Mouse (Mus musculus): Measurements from ENCODE around the gene Tcf12. TPM values are rescaled to one million over a fixed set of nuclear protein-coding genes. Genes with fewer than 3 reads are reported as not detected.
A peak's percentile ranks its signal among the peaks of the same experiment; 100 is the strongest.

Gene Tcf12
- polyA plus RNA-seq, 1 experiment from 2014 or later, result 64.8 TPM

DNA sequence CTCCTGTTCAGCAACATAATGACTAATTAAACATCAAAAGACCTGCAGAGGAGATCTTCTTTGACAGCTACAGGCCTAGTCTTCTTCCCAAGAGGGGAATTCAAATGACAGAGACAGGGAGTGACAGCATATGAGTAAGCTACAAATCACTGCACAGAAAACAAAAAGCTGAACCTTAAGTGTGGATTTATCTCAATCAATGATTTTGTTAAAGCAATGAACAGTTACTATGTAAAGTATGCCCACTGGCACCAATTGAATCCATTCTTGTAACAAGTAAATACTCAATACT is 195.1 kb downstream of the Tcf12 start:
- no peak overlapping the region for H3K27ac ChIP-seq
- H3K36me3 ChIP-seq, result peaks cover 5% of the 10 kb centered on the region
- DNase-seq (ENCODE audit: low spot score), result no peak
- no peaks in the 10 kb centered on the region for H3K4me1 ChIP-seq
- no peak overlapping the region for H3K4me3 ChIP-seq
- no peaks in the 10 kb centered on the region for H3K9me3 ChIP-seq
- H3K27me3 ChIP-seq (ENCODE audit: insufficient read depth, poor library complexity, severe bottlenecking), result no peaks in the 10 kb centered on the region

DNA sequence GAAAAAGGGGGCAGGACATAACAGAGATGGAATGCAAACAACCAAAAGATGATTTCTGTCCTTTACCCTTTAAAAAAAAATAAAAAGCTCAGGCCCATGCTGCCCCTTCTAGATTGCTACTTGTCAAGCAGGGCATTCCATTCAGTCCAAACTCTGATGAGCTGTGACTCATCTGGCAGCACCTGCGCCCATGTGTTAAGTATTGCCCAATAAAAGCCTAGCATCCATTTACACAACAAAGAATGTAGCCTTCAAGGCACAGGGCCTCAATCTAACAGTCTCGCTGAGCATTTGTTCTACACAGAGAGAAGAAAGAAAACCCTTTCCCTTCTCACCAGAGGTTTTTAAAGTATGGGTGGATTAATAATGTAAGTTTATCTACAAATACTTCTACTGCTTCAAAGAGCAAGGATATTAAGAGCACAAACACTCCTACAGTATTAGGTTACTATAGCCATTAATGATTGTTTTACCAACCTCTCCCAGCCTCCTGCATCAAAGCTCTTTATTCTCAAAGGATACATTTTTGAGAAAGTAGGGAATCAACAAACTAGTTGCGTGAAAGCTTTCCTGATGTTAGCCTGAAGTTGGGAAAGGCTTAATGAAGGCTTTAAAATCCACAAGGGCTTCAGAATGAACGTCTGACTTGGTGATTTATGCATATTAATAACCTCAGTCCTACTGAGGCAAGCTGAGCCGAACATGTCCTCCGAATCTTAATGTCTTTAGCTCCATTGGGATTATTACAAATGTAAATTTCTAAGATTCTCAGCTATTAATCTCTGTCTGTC is 195.6 kb downstream of the Tcf12 start:
- Histone ChIP-seq H3K36me3 (no peaks in the 10 kb centered on the region), H3K27ac (no peak overlapping the region), H3K4me1 (no peaks in the 10 kb centered on the region), H3K4me3 (no peak overlapping the region), H3K27me3 (ENCODE audit: insufficient read depth, poor library complexity, severe bottlenecking) (no peaks in the 10 kb centered on the region), H3K9me3 (no peaks in the 10 kb centered on the region)
- whole genome bisulfite sequencing, result 77% methylated on average over 6 of the region's 6 CpGs
- no peak for DNase-seq (ENCODE audit: low spot score)

DNA sequence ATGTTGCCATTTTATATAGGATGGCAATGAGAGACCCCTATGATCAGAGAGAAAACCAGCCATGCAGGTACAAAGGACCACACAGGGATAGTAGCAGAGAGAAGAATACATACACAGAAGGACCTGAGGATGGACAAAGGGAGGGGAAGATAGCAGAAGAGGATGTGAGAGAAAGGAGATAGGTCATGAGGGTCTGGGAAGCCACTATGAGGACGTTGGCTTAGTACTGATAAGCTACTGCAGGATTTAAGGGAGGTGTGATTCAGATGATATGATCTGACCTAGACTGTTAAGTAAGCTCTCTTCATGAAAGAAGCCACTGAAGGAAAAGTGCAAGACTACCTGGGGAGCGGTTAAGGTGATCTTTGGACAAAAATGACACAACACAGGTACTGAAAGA is 205.1 kb downstream of the Tcf12 start:
- H3K27ac ChIP-seq, result no peak overlapping the region
- no peaks in the 10 kb centered on the region for H3K27me3 ChIP-seq (ENCODE audit: insufficient read depth, poor library complexity, severe bottlenecking)
- H3K4me1 ChIP-seq, result no peaks in the 10 kb centered on the region
- H3K36me3 ChIP-seq, result peaks cover 13% of the 10 kb centered on the region
- no peak overlapping the region for H3K4me3 ChIP-seq
- no peak for DNase-seq (ENCODE audit: low spot score)
- no peaks in the 10 kb centered on the region for H3K9me3 ChIP-seq
- 54% methylated on average over 2 of the region's 2 CpGs for WGBS

DNA sequence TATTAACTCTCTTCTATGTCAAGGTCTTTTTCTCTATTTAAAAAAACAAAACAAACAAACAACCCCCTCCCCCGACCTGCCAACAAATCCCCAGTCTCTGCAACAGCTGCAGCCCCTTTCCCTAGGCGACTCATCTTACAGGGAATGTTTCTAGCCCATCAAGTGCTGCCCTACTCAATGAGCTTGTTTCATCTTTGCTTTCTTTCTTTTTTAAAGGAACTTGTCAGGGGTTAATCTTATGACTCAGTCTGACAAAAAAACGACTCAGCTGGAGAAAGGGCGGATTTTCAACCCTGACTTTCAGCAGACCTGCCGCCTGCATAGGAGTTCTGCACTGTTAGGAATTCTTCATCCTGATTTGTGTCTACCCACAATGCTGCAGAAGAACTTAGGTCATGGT is 212.8 kb downstream of the Tcf12 start:
- DNase-seq (ENCODE audit: low spot score), result no peak

DNA sequence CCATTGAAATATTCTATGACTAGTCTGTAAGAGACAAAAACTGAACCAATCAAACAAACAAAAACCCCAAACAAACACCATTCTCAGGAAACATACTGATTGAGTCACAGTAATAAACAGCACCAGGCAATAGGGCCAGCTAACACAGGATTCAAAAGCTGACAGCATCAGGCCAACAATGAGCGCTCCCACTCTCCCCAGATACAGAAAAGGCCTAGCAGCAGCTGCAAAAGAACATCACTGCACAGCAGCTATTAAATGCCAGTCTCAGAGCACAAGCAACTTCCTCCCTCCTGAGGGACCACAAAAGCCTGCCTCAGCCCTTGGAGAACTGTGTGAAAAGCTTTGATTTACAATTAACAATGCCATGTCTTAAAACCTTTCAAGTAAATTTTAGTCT is 214.3 kb downstream of the Tcf12 start:
- Histone ChIP-seq H3K4me3 (no peak overlapping the region), H3K36me3 (0 out of 2 replicates have a peak, but pooled peaks cover under 1% of the 10 kb centered on the region)

More for the DNA sequence above, 212.8 kb downstream of the Tcf12 start:
- 40% methylated on average over 5 of the region's 5 CpGs for WGBS
- H3K27ac ChIP-seq, result no peak overlapping the region; the same call in 1 of the 2 replicates
- H3K27me3 ChIP-seq (ENCODE audit: insufficient read depth, poor library complexity, severe bottlenecking), result no peaks in the 10 kb centered on the region
- 0 out of 2 replicates have a peak, but pooled peaks cover 2% of the 10 kb centered on the region for H3K36me3 ChIP-seq
- H3K9me3 ChIP-seq, result no peaks in the 10 kb centered on the region
- H3K4me3 ChIP-seq, result no peak overlapping the region
- H3K4me1 ChIP-seq, result peaks cover 2% of the 10 kb centered on the region

DNA sequence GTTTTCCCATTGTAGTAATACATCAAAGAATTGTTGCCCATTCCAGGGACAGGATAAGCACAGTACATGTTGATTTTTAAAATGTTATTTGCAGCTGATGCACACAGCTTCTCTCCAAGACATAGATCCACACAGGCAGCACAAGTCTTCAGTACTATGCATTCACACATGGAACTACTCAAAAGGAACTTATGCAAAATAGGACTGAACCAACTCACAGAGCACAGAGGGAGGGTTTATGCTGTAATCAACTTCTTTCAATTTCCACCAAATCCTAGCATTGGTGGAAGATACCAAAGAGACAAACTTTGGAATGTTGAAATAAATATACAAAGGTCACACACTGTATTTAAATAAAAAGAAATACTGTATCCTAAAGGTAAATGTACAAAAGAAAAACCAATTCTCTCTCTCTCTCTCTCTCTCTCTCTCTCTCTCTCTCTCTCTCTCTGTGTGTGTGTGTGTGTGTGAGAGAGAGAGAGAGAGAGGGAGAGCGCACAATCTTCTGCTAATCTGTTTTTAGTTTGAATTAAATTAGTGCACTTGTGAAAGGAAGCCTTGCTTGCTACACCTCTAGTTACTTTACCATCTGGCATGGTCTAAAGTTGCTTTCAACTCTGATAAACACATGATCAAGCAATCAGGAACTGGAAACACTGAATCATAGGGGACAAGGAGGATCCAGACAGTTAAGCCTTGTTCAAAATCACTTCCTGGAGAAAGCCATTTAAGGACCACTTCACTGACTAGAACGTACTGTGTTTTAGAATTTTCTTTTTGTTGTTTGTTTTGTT is 215.5 kb downstream of the Tcf12 start:
- Histone ChIP-seq H3K27me3 (ENCODE audit: insufficient read depth, poor library complexity, severe bottlenecking) (no peaks in the 10 kb centered on the region), H3K4me3 (peak overlapping the region; percentile 40), H3K27ac (peak overlapping the region; percentile 38; the same call in 1 of the 2 replicates), H3K36me3 (no peaks in the 10 kb centered on the region), H3K4me1 (peaks cover 2% of the 10 kb centered on the region), H3K9me3 (no peaks in the 10 kb centered on the region)
- no peak for DNase-seq (ENCODE audit: low spot score)
- WGBS, result 48% methylated on average over 2 of the region's 2 CpGs

More for the DNA sequence above, 214.3 kb downstream of the Tcf12 start:
- Histone ChIP-seq H3K4me1 (peaks cover 2% of the 10 kb centered on the region), H3K27ac (0 out of 2 replicates have a peak overlapping the region, but pooled peaks have one; percentile 32), H3K9me3 (no peaks in the 10 kb centered on the region), H3K27me3 (ENCODE audit: insufficient read depth, poor library complexity, severe bottlenecking) (no peaks in the 10 kb centered on the region)
- no peak for DNase-seq (ENCODE audit: low spot score)
- 57% methylated on average over 1 of the region's 1 CpGs for WGBS

DNA sequence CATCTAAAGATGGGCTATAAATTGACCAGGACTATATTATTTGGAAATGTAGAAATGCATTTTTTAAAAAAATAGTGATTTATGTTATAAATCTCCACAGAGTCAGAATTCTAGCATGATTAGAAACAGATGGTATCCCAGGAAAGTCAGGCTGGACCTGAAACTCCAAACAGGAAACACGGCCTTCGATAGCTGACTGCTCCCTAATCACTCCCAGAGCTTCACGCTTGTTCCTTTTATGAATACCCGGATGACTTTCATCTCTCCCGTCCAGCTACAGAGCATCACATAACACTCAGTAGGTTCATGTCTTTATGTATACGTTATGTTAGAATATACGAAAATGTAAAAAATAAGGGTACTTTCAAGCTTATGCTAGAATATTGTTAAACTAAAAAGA is 216.4 kb downstream of the Tcf12 start:
- Histone ChIP-seq H3K27ac (0 out of 2 replicates have a peak overlapping the region, but pooled peaks have one; percentile 38), H3K27me3 (ENCODE audit: insufficient read depth, poor library complexity, severe bottlenecking) (no peaks in the 10 kb centered on the region), H3K4me3 (peak overlapping the region; percentile 40), H3K36me3 (no peaks in the 10 kb centered on the region), H3K9me3 (no peaks in the 10 kb centered on the region), H3K4me1 (peaks cover 2% of the 10 kb centered on the region)
- no peak for DNase-seq (ENCODE audit: low spot score)
- WGBS, result 49% methylated on average over 7 of the region's 7 CpGs

DNA sequence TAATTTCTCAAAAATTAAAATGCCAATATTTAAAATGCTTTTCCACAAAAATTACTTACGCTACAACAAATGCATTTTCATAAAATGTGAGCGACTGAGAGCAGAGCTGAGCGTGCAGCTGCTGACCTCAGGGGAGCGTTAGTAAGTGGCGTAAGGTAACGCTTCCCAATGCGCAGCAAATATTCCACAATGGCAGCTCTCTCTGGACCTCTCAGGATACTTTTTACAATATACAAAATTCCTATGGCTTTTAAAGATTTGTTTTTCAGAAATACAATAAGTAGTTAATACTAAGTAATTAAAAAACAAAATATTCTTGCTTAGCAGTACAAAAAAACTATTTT is 216.8 kb downstream of the Tcf12 start:
- H3K4me3 ChIP-seq, result peak overlapping the region; percentile 40
- DNase-seq (ENCODE audit: low spot score), result no peak
- H3K9me3 ChIP-seq, result no peaks in the 10 kb centered on the region
- peak overlapping the region; percentile 29; the same call in 1 of the 2 replicates for H3K27ac ChIP-seq
- WGBS, result 82% methylated on average over 7 of the region's 7 CpGs
- no peaks in the 10 kb centered on the region for H3K36me3 ChIP-seq
- H3K4me1 ChIP-seq, result peaks cover 2% of the 10 kb centered on the region
- H3K27me3 ChIP-seq (ENCODE audit: insufficient read depth, poor library complexity, severe bottlenecking), result no peaks in the 10 kb centered on the region

DNA sequence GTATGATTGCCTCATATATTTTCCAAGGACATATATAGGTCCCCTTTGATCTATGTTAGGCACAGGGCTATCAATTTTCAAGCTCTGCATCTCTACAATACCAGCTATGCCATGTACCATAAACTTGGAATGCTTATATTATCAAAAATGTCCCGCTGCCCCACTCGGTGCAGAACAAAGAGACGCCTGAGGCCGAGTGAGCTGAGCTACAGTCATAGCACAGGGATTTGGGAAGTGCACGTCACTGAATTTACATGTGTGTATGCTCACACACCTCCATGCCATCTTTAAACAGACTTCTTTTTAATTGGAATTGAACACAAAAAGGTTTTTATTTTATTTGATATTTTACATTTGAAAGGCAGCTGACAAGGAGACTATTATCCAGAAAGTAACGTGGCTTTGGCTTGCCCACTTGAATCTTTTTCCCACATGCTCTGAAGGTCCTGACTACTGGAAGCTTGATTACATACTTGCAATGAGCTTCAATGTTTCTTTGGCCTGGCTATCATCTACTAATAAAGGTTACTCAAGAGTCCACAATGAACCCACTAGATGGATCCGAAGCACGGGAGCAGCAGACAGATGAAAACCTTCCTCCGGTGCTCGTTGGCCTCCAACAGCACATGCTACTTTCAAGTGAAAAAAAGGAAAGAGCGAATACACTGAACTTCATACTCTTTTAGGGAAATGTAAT is 217.3 kb downstream of the Tcf12 start:
- H3K27me3 ChIP-seq (ENCODE audit: insufficient read depth, poor library complexity, severe bottlenecking), result no peaks in the 10 kb centered on the region
- no peaks in the 10 kb centered on the region for H3K36me3 ChIP-seq
- WGBS, result 77% methylated on average over 11 of the region's 11 CpGs
- peaks cover 2% of the 10 kb centered on the region for H3K4me1 ChIP-seq
- peak overlapping the region; percentile 40 for H3K4me3 ChIP-seq
- no peaks in the 10 kb centered on the region for H3K9me3 ChIP-seq
- no peak for DNase-seq (ENCODE audit: low spot score)
- peak overlapping the region; percentile 29; the same call in 1 of the 2 replicates for H3K27ac ChIP-seq

DNA sequence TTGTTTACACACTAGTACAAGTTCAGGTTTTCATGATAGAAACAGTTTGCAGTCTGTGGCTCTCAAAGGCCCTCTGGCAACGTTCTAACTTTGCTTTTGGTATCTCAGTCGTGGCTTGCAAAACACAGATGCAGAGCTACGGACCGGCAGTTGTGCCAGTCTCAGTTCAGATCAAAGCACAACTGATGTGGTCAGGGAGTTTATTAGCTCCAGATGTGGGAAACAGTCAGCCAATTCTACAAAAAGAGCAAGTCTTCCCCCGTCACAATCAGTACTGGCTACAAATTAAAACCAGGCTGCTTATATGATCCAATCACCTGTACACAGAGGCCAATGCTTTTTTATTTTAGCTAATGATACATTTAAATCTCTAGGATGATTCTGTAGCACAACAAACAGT is 223.2 kb downstream of the Tcf12 start:
- Histone ChIP-seq H3K4me3 (no peak overlapping the region), H3K27me3 (ENCODE audit: insufficient read depth, poor library complexity, severe bottlenecking) (no peaks in the 10 kb centered on the region), H3K27ac (no peak overlapping the region), H3K9me3 (no peaks in the 10 kb centered on the region), H3K36me3 (peaks cover 6% of the 10 kb centered on the region), H3K4me1 (no peaks in the 10 kb centered on the region)
- no peak for DNase-seq (ENCODE audit: low spot score)
- WGBS, result 47% methylated on average over 5 of the region's 5 CpGs

DNA sequence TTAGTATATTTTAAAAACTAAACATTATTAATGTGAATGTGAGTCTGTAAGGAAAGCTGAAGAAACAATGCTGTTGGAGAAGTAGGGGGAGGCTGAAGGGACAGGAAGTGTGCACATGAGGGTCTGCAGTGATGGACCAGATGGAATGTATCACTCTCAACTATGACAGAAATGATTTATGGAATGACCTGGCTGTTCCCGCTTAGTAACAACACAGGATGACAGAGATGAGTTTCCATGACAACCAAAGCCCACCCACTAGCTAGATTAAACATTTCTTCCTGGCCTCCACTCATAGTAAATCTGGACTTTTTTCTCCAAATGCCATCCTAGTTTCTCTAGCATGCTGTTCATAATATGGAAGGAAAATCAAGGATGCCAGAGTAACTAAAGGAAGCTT is 231.0 kb downstream of the Tcf12 start:
- no peak for DNase-seq (ENCODE audit: low spot score)
- peaks cover 48% of the 10 kb centered on the region for H3K36me3 ChIP-seq
- H3K9me3 ChIP-seq, result no peaks in the 10 kb centered on the region
- no peak overlapping the region for H3K4me3 ChIP-seq
- H3K27ac ChIP-seq, result no peak overlapping the region
- H3K4me1 ChIP-seq, result peaks cover 4% of the 10 kb centered on the region; the same call in 1 of the 2 replicates
- WGBS, result 49% methylated on average over 1 of the region's 1 CpGs
- H3K27me3 ChIP-seq (ENCODE audit: insufficient read depth, poor library complexity, severe bottlenecking), result no peaks in the 10 kb centered on the region

DNA sequence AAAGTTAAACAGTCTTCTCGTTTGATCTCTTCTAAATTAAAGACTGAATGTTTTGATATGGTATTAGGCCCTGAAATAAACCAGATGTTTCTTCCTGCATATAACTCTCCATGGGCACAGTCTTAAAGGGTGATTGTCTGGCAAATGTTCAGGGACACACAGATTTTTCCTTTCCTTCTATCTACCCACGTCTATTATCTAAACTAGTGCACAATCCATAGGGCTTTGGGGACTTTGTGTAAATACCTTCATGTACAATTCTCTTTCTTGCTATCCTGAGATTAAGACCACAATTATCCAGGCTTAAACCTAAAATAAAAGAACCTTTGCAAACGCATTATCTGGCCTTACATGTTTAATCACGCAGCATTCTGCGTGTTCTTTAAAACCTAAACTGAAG is 231.7 kb downstream of the Tcf12 start:
- DNase-seq (ENCODE audit: low spot score), result no peak
- no peak overlapping the region for H3K27ac ChIP-seq

DNA sequence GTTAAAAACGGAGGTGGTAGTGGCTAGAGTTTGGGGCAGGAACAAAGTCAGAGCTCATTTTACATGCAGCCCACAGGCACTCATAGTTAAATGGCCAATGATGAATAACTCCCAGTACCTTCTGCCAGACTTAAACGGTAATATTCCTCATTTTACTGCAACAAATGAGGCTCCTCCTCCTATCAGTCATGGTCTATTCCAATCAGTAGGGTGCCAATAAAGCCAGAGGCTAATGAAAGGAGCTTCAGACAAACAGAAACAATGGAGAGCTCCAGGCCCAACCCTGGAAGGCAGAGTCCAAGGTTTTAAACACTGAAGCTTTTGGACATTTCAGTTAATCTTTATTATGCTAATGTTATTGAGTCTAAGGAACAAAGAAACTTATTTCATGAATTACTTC is 232.3 kb downstream of the Tcf12 start:
- no peak overlapping the region for H3K4me3 ChIP-seq
- H3K36me3 ChIP-seq, result peaks cover 56% of the 10 kb centered on the region
- WGBS, result 73% methylated on average over 2 of the region's 2 CpGs
- no peak overlapping the region for H3K27ac ChIP-seq
- H3K4me1 ChIP-seq, result peaks cover 4% of the 10 kb centered on the region; the same call in 1 of the 2 replicates
- no peak for DNase-seq (ENCODE audit: low spot score)
- H3K27me3 ChIP-seq (ENCODE audit: insufficient read depth, poor library complexity, severe bottlenecking), result no peaks in the 10 kb centered on the region
- no peaks in the 10 kb centered on the region for H3K9me3 ChIP-seq

More for the DNA sequence above, 231.7 kb downstream of the Tcf12 start:
- Histone ChIP-seq H3K4me3 (no peak overlapping the region), H3K9me3 (no peaks in the 10 kb centered on the region), H3K27me3 (ENCODE audit: insufficient read depth, poor library complexity, severe bottlenecking) (no peaks in the 10 kb centered on the region), H3K4me1 (peaks cover 4% of the 10 kb centered on the region; the same call in 1 of the 2 replicates), H3K36me3 (peaks cover 52% of the 10 kb centered on the region)
- 61% methylated on average over 5 of the region's 5 CpGs for WGBS

All from heart, embryonic 10.5 days (tissue).